Comparison of ENCODE assay signal across 10 mouse cellular contexts in the genomic region with DNA sequence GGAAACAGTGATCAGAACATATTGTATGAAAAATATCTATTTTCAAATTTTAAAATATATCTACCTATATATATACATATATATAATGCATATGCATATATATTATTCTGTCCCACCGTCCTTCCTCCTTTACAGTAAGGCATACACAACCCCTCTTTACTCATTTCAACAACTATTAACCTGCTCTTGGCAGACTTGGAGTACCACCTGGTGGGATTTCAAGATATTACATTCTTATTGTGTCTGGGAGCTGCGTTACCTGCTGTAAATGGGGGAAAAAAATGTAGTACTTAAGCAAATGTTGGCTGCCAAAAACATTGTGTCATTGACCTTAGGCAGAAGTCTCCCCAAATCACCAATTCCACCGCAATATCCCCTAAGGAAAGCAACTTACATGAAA. TPM values are rescaled to one million over a fixed set of nuclear protein-coding genes. Genes with fewer than 3 reads are reported as not detected.
DNase-seq lines count a peak whose midpoint lies in the region; ATAC-seq and TF ChIP-seq lines count a peak whose summit lies in the region.
"Had no signal": no experiment of that assay in that cellular context is flagged by ENCODE, and none has a peak within 500 bp of the region (broad histone marks: within the 10 kb centered on the region; RNA-seq: fewer than 3 reads in every experiment).

No protein-coding gene starts in this region.

- H3K9ac ChIP-seq in heart, adult 2 months (ENCODE audit: low read depth, low read length): no peak overlapping the region
- H3K9ac ChIP-seq in stomach, postnatal 0 days (ENCODE audit: low read length): no peak overlapping the region
- H3K9ac ChIP-seq: midbrain, embryonic 12.5 days had no signal

- H3K79me2 ChIP-seq in heart, adult 2 months (replicated peaks; ENCODE audit: control insufficient read depth, insufficient read depth, low read length): no peaks in the 10 kb centered on the region

- TF ChIP-seq POLR2A in heart, adult 2 months (IDR thresholded peaks at IDR 0.05; ENCODE audit: insufficient read depth, low read depth, low read length): no peak
- TF ChIP-seq POLR2A in thymus, adult 2 months (IDR thresholded peaks at IDR 0.05; ENCODE audit: control insufficient read depth, extremely low read depth, insufficient read depth, low read length, poor library complexity): no peak

- no peak overlapping the region for H3K4me2 ChIP-seq in stomach, postnatal 0 days (replicated peaks; ENCODE audit: low read depth)
- H3K4me2 ChIP-seq: midbrain, embryonic 12.5 days had no signal

- H3K36me3 ChIP-seq in heart, adult 2 months (ENCODE audit: control insufficient read depth, insufficient read depth, low read length): no peaks in the 10 kb centered on the region
- H3K36me3 ChIP-seq in thymus, adult 2 months (ENCODE audit: control insufficient read depth, insufficient read depth, low read length): no peaks in the 10 kb centered on the region
- no peaks in the 10 kb centered on the region for H3K36me3 ChIP-seq in stomach, postnatal 0 days (ENCODE audit: control insufficient read depth, insufficient read depth, low read length)
- H3K36me3 ChIP-seq: midbrain, embryonic 12.5 days had no signal

- no peaks in the 10 kb centered on the region for H3K9me3 ChIP-seq in stomach, postnatal 0 days (ENCODE audit: control insufficient read depth, low read length)
- H3K9me3 ChIP-seq: midbrain, embryonic 12.5 days had no signal

- peak; percentile 60 for TF ChIP-seq CTCF in heart, adult 2 months (IDR thresholded peaks at IDR 0.05)
- TF ChIP-seq CTCF in layer of hippocampus, adult 2 months (conservative IDR thresholded peaks at IDR 0.05): peak; percentile 71
- TF ChIP-seq CTCF in thymus, adult 2 months (IDR thresholded peaks at IDR 0.05; ENCODE audit: borderline replicate concordance, control insufficient read depth, extremely low read depth, insufficient read depth, low read length, poor library complexity): no peak
- peak; percentile 58 for TF ChIP-seq CTCF in stomach, postnatal 0 days (IDR thresholded peaks at IDR 0.05; ENCODE audit: low read depth)

- H3K27me3 ChIP-seq in heart, adult 2 months (ENCODE audit: control insufficient read depth, insufficient read depth, low read length): no peaks in the 10 kb centered on the region
- H3K27me3 ChIP-seq in thymus, adult 2 months (ENCODE audit: control insufficient read depth, insufficient read depth, low read length): no peaks in the 10 kb centered on the region
- H3K27me3 ChIP-seq in stomach, postnatal 0 days (ENCODE audit: control insufficient read depth, insufficient read depth, low read length): no peaks in the 10 kb centered on the region
- H3K27me3 ChIP-seq: midbrain, embryonic 12.5 days had no signal

- no peak for DNase-seq in heart, adult 2 months
- no peak for DNase-seq in heart, adult 9 months (ENCODE audit: low spot score in 2 of 2)
- peak; percentile 2 to 37 for DNase-seq in layer of hippocampus, adult 2 months (ENCODE audit: low spot score in 2 of 2)
- DNase-seq in layer of hippocampus, adult 9-11 months: no peak
- DNase-seq in thymus, postnatal 14 days: peak; percentile 23
- DNase-seq in thymus, adult 2 months: no peak
- no peak for DNase-seq in stomach, postnatal 0 days (ENCODE audit: low spot score)
- no peak for DNase-seq in thymus, postnatal 0 days (ENCODE audit: low spot score)

- H3K4me1 ChIP-seq in heart, adult 2 months (ENCODE audit: control insufficient read depth, insufficient read depth, low read length): no peaks in the 10 kb centered on the region
- H3K4me1 ChIP-seq in thymus, adult 2 months (replicated peaks; ENCODE audit: control insufficient read depth, insufficient read depth, low read length): no peaks in the 10 kb centered on the region
- H3K4me1 ChIP-seq in stomach, postnatal 0 days (replicated peaks; ENCODE audit: control insufficient read depth, insufficient read depth): no peaks in the 10 kb centered on the region
- H3K4me1 ChIP-seq: midbrain, embryonic 12.5 days had no signal

- no peak for ATAC-seq in stomach, postnatal 0 days (ENCODE audit: low FRiP score, low TSS enrichment)

- 72% methylated on average over 3 of the region's 3 CpGs for WGBS in heart, adult 2 months
- WGBS in thymus, adult 2 months: 79% methylated on average over 3 of the region's 3 CpGs
- 77% methylated on average over 3 of the region's 3 CpGs for WGBS in stomach, postnatal 0 days

- no peak overlapping the region for H3K27ac ChIP-seq in heart, adult 2 months
- no peak overlapping the region for H3K27ac ChIP-seq in layer of hippocampus, adult 2 months
- H3K27ac ChIP-seq in thymus, adult 2 months (ENCODE audit: control insufficient read depth, insufficient read depth, low read length): no peak overlapping the region
- H3K27ac ChIP-seq in stomach, postnatal 0 days (replicated peaks): no peak overlapping the region
- H3K27ac ChIP-seq: midbrain, embryonic 12.5 days had no signal

- TF ChIP-seq EP300 in heart, adult 2 months (IDR thresholded peaks at IDR 0.05; ENCODE audit: insufficient read depth, low read depth, low read length): no peak
- TF ChIP-seq EP300 in stomach, postnatal 0 days (optimal IDR thresholded peaks at IDR 0.05): no peak

- H3K4me3 ChIP-seq in heart, adult 2 months: no peak overlapping the region
- H3K4me3 ChIP-seq in layer of hippocampus, adult 2 months: no peak overlapping the region
- no peak overlapping the region for H3K4me3 ChIP-seq in thymus, adult 2 months (ENCODE audit: control insufficient read depth, insufficient read depth, low read length)
- H3K4me3 ChIP-seq in stomach, postnatal 0 days (ENCODE audit: low read depth, low read length): no peak overlapping the region
- H3K4me3 ChIP-seq: midbrain, embryonic 12.5 days had no signal

- intact Hi-C loops in heart, adult 2 months (cut with DNase I): loop anchor here (2.0 to 5.0 kb wide), 2 partner anchors 183 to 345 kb away; no protein-coding TSS in a partner anchor

RNA-seq across cellular contexts. Expression of a gene that starts 27.0 kb away (rescaled TPM):
- total RNA-seq in heart, adult 2 months (2021): under 1 TPM; 0.23 to 0.32 TPM
- 0.31 and 0.59 TPM in 2 replicates for polyA plus RNA-seq in heart, adult 2 months (2012; rRNA removed)
- total RNA-seq in layer of hippocampus, adult 2 months (2021): 1 to 10 TPM; 5.3 to 6.8 TPM
- 0.31 and 0.51 TPM in 2 replicates for polyA plus RNA-seq in thymus, adult 2 months (2012; rRNA removed)
- 19.5 and 20.4 TPM in 2 replicates for polyA plus RNA-seq in stomach, postnatal 0 days (2015; fragmentation: Nextera tagmentation; extraction: Ambion mirVana)
- polyA plus RNA-seq in thymus, postnatal 0 days (2015; fragmentation: Nextera tagmentation; extraction: Ambion mirVana): 0.60 and 0.65 TPM in 2 replicates
- total RNA-seq: neutrophil, adult 5-6 weeks had no signal

Comparison
In these comparisons a context has a peak if more than half of its experiments do, and no peak if none do; other contexts are left out.
1. DNase-seq: peak in layer of hippocampus, adult 2 months (2 of 2) and thymus, postnatal 14 days (single experiment); none in heart, adult 2 months (0 of 2), heart, adult 9 months (0 of 2), layer of hippocampus, adult 9-11 months (single experiment), thymus, adult 2 months (single experiment), stomach, postnatal 0 days (single experiment) and thymus, postnatal 0 days (single experiment).
2. RNA of a gene that starts 27.0 kb away (polyA plus RNA-seq): 19.5 to 20.4 TPM in stomach, postnatal 0 days; 0.60 to 0.65 TPM in thymus, postnatal 0 days, 0.31 to 0.51 TPM in thymus, adult 2 months and 0.31 to 0.59 TPM in heart, adult 2 months; every median in the first group is over 10 times any median in the second.